25 mouse cellular contexts compared by ENCODE assay signal in the genomic region with DNA sequence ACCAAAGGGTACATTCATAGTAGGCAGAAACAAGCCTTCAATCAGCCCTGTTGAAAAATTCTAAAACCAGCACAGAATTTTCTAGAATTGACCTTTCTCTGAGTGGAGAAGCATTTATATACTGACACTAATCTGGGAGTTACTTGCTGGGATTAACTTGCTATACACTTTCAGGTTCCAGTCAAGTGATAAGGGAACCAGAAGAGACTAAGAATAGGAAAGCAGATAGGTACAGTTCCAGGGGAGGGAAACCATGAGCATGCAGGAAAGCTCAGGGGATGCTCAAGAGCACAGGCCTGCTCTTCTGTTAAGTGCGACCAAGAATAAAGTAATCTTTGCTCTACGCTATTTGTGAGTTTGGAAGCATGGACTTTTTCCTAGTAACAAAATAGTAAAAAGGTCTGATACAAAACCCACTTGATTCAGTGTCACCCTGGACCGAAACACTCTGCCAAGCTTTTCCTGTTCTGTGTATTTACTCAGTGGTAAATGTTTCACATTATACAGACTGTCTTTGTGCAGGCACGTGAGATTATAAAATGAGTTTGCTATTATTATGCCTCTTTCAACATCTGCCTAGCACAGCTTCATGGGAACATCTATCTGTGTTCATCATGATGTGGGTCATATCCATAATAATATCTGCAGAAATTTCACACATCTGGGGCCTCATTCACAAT.
"Had no signal": no experiment of that assay in that cellular context is flagged by ENCODE, and none has a peak within 500 bp of the region (broad histone marks: within the 10 kb centered on the region; RNA-seq: fewer than 3 reads in every experiment).

No protein-coding gene starts in this region.

- H3K4me2 ChIP-seq: heart, embryonic 11.5 days; heart, embryonic 13.5 days; heart, embryonic 15.5 days; hindbrain, embryonic 13.5 days; hindbrain, embryonic 15.5 days; limb, embryonic 12.5 days; liver, embryonic 11.5 days; liver, embryonic 13.5 days had no signal

- H3K36me3 ChIP-seq: heart, embryonic 13.5 days; heart, embryonic 15.5 days; hindbrain, embryonic 13.5 days; hindbrain, embryonic 15.5 days; limb, embryonic 10.5 days; limb, embryonic 12.5 days; liver, embryonic 13.5 days had no signal

- H3K4me3 ChIP-seq: heart, adult 2 months; heart, embryonic 13.5 days; heart, embryonic 15.5 days; hindbrain, embryonic 13.5 days; hindbrain, embryonic 15.5 days; limb, embryonic 10.5 days; limb, embryonic 12.5 days; liver, embryonic 13.5 days had no signal

- DNase-seq: forebrain, postnatal 0 days; gastrocnemius, postnatal 14 days; gastrocnemius, postnatal 36 days; heart, adult 11 months; heart, adult 2 months; heart, postnatal 14 days; heart, postnatal 36 days; kidney, adult 18-20 months; kidney, adult 8-10 months; kidney, postnatal 10 days; kidney, postnatal 25 days; kidney, postnatal 4 days; layer of hippocampus, adult 9-11 months; layer of hippocampus, postnatal 36 days; liver; liver, embryonic 13.5 days had no signal

- H3K9ac ChIP-seq: forebrain, postnatal 0 days; heart, embryonic 13.5 days; heart, embryonic 15.5 days; hindbrain, embryonic 13.5 days; hindbrain, embryonic 15.5 days; limb, embryonic 12.5 days; liver, embryonic 13.5 days had no signal

- H3K27me3 ChIP-seq: heart, embryonic 13.5 days; heart, embryonic 15.5 days; hindbrain, embryonic 13.5 days; hindbrain, embryonic 15.5 days; limb, embryonic 12.5 days; liver, embryonic 13.5 days had no signal

- H3K4me1 ChIP-seq: heart, embryonic 13.5 days; heart, embryonic 15.5 days; hindbrain, embryonic 13.5 days; hindbrain, embryonic 15.5 days; limb, embryonic 10.5 days; limb, embryonic 12.5 days; liver, embryonic 13.5 days had no signal

- H3K27ac ChIP-seq: heart, adult 2 months; heart, embryonic 13.5 days; heart, embryonic 15.5 days; hindbrain, embryonic 13.5 days; hindbrain, embryonic 15.5 days; limb, embryonic 10.5 days; limb, embryonic 12.5 days; liver, embryonic 13.5 days had no signal

- ATAC-seq: forebrain, postnatal 0 days; inflammation-experienced regulatory T-cells, adult 6 months had no signal

- H3K9me3 ChIP-seq: heart, embryonic 15.5 days; hindbrain, embryonic 13.5 days; hindbrain, embryonic 15.5 days; limb, embryonic 10.5 days; limb, embryonic 12.5 days; liver, embryonic 13.5 days had no signal
